Mouse (Mus musculus): ENCODE data around the gene Gns. TPM values are rescaled to one million over a fixed set of nuclear protein-coding genes. Genes with fewer than 3 reads are reported as not detected.

Gene Gns
- total RNA-seq, 1 experiment from 2014 or later: 96.6 TPM

GRCm38 (mm10) chr10:121424455-121424854, 59.6 kb downstream of the Gns start:
- no peak for ATAC-seq (ENCODE audit: extremely low read depth, insufficient number of reproducible peaks, low FRiP score, poor library complexity, severe bottlenecking)

- no peak for ATAC-seq (ENCODE audit: extremely low read depth, insufficient number of reproducible peaks, low FRiP score, poor library complexity, severe bottlenecking)
These were observed 60.2 kb downstream of the Gns start for GRCm38 (mm10) chr10:121425079-121425478.

GRCm38 (mm10) chr10:121425506-121426025, 60.7 kb downstream of the Gns start:
- no peak for ATAC-seq (ENCODE audit: extremely low read depth, insufficient number of reproducible peaks, low FRiP score, poor library complexity, severe bottlenecking)

DNA sequence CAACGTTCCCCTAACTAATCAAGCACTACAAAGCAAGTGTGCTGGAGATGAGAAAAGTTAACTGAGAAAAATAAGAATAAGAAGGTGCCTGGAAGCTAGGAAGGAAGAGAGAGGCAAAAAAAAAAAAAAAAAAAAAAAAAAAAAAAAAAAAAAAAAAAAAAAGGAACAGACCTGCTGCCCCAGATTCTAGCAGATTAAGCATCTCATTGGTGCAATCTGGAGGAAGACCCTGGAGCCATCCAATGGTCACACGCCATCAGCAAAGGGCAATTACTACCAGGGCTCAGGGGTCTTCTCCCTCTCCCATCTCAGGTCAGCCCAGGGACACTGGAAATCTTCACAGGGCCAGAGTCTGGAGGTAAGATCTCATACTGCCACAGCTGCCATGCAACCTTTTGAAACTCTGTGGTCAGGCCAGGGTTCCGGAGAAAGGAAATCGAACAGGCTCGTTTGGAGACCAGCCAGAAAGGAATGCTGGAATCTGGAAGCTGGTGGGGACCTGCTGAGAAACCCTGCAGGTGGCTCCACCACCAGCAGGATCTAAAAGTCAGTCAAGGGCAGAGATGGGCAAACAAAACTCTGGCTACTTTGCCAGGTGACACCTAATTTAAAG, 61.7 kb downstream of the Gns start:
- no peak for ATAC-seq (ENCODE audit: extremely low read depth, insufficient number of reproducible peaks, low FRiP score, poor library complexity, severe bottlenecking)

- peak; percentile 30; the same call in 1 of the 2 replicates for ATAC-seq (ENCODE audit: extremely low read depth, insufficient number of reproducible peaks, low FRiP score, poor library complexity, severe bottlenecking)
These were observed 62.2 kb downstream of the Gns start for GRCm38 (mm10) chr10:121427136-121427535.

DNA sequence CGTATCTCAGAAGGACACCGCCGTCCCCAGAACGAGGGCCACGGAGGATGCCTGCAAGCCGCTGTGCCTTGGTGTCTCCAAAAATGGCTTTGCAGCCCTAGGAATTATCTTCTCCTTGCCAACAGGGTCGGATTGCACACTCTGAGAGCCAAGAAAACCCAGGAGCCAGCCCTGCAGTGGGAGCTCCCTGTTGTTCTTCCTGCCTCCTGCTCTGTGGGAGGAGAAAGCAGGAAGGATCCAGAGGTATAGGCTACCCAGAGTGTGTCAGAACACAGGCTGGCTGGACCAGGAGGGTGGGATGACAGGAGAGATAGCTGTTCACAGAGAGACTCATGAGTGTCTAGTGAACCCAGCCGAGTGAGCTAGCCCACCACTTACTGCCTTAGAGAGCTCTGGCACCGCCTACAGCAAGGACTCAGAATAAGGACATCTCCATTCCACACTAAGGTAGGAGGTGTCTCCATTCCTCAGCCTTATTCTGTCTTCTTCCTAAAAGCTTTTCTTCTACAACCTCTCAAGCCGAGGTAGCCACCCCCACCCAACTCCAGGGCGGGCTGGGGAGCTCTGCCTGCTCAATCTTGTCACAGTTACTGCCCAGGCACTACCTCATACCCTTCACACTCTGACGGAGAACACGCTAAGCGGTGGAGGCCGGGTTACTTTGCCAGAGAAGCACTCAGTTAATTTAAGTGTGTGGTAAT, 63.3 kb downstream of the Gns start:
- no peak for ATAC-seq (ENCODE audit: extremely low read depth, insufficient number of reproducible peaks, low FRiP score, poor library complexity, severe bottlenecking)

GRCm38 (mm10) chr10:121429089-121429488, 64.2 kb downstream of the Gns start:
- peak; percentile 20; the same call in 1 of the 2 replicates for ATAC-seq (ENCODE audit: extremely low read depth, insufficient number of reproducible peaks, low FRiP score, poor library complexity, severe bottlenecking)

- ATAC-seq (ENCODE audit: extremely low read depth, insufficient number of reproducible peaks, low FRiP score, poor library complexity, severe bottlenecking): peak; percentile 18
These were observed 64.7 kb downstream of the Gns start for GRCm38 (mm10) chr10:121429581-121429980.

DNA sequence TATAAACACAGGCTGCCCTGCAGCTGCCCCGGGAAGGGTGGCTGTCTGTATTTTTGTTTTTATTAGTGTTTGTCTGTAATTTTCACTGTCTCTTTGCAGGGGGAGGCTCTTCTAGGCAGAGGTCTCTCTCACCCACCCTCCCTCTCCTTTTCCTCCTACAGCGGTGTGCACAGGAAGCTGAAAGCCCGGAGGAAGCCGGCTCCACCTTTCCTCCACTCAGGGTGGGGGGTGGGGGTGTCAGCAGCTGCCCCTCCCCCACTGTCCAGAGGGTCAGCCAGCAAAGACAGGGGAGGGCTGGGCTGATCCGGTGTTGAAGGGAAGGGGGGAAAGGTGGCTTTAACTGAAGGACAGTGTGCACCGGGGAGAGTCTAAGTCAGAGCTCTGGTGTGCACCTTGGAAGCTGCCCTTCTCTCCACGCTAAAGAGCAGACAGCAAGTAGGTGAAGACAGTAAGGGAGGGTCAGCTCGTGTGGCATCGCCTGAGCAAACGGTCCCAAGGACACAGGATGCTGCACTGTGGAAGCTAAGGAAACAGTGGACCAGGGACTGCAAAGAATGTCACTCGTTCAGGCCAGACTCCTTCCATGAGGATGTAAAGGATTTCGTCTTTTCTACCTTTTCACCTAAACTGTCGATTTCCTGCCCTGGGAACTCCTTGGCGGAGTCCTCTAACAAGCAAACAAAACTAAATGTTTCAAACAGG, 65.2 kb downstream of the Gns start:
- ATAC-seq (ENCODE audit: extremely low read depth, insufficient number of reproducible peaks, low FRiP score, poor library complexity, severe bottlenecking): no peak

DNA sequence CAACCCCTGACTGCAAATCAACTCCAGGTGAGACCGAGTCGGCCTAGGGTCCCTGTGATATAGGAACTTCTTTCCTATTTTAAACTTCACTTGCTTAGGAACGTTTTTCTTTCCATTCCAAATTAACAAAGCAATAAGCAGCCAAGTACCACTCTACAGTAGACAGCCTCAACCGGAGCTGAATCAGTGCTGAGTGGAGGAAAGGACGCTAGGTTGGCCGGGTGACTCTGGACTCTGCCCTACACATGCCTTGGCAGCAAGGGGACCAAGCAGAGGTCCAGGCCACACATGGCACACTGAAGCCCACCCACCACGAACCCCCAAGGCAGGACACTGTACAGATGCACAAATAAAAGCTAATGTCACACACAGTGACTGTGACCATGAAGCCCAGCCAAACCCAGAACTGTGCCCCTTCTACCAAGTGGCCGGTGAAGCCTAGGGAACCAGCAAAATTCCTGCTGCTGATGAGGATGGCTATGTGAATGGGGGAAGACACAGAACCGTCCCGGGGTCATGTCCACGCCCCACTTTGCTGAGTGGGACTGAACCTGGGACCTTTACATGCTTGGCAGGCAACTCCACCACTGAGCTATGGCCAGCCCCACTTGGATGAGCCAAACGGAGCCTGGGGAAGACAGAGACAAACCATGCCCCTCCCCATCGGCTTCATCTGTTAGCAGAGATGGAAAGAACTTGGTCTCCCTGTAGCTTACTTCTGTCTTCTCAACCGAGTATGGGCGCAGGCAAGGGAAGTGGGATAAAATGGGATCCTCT, 66.1 kb downstream of the Gns start:
- ATAC-seq (ENCODE audit: extremely low read depth, insufficient number of reproducible peaks, low FRiP score, poor library complexity, severe bottlenecking): no peak

- ATAC-seq (ENCODE audit: extremely low read depth, insufficient number of reproducible peaks, low FRiP score, poor library complexity, severe bottlenecking): no peak
These were observed 67.2 kb downstream of the Gns start for GRCm38 (mm10) chr10:121432041-121432634.

- ATAC-seq (ENCODE audit: extremely low read depth, insufficient number of reproducible peaks, low FRiP score, poor library complexity, severe bottlenecking): no peak
These were observed 67.9 kb downstream of the Gns start for GRCm38 (mm10) chr10:121432635-121433280.

DNA sequence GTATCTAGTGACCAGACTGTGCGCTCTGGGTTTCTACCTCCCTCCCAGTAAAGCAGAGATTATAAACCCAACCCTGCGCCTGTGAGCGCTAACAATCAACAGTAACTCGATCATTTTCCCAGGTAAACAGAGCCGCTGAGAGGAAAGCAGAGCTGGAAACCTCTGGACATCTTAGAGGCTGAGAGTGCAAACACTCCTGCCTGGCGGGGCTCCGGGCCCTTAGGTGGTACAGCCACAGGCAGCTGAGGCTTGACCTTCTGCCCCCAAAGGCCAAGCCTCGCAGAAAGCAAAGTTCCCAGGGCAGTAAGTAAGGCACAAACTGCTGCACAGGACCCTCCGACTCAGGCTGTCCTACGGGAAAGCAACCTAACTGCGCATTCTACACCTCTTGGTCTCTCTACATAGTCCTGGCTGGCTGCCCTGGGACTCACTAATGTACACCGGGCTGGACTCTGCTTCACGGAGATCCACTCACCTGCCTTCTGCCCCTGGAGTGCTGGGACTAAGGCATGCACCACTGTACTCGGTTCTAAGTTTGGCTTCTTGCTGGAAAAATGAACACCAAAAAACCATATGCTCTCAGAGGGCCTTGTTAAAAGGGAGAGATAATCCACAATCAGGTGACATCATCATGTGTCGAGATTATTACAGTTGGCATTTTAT, 69.7 kb downstream of the Gns start:
- no peak for ATAC-seq (ENCODE audit: extremely low read depth, insufficient number of reproducible peaks, low FRiP score, poor library complexity, severe bottlenecking)

DNA sequence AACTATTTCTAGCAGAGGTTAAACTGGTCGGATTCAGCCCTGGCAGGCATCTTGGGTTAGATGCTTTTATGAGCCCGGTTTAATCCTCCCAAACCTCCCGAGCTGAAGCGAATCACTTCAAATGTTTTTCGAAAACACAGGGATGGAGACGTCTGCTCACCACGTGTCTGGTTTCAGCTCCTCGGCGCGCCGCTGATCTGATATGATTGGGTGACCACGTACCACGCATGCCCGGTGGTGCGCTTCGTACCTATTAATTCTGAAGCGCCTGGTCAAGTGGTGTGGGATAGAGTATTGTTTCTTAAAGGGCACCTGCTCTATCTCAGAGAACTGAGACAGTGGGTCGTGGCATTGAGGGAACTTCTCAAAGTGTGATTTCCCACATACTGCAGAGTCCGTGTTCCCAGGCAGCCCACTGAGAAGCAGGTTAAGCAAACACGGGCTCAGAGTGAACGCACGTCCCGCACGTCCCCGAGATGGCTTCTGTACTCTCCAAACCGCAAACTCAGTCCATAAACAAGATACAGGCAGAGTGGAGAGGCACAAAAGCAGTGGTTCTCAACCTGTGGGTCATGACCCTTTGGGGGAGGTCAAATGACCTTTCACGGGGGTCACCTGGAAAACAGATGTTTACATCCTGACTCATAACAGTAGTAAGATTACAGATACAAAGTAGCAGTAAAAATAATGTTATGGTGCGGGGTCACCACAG, 70.8 kb downstream of the Gns start:
- ATAC-seq (ENCODE audit: extremely low read depth, insufficient number of reproducible peaks, low FRiP score, poor library complexity, severe bottlenecking): no peak

- ATAC-seq (ENCODE audit: extremely low read depth, insufficient number of reproducible peaks, low FRiP score, poor library complexity, severe bottlenecking): no peak
These were observed 71.4 kb downstream of the Gns start for GRCm38 (mm10) chr10:121436258-121436645.

DNA sequence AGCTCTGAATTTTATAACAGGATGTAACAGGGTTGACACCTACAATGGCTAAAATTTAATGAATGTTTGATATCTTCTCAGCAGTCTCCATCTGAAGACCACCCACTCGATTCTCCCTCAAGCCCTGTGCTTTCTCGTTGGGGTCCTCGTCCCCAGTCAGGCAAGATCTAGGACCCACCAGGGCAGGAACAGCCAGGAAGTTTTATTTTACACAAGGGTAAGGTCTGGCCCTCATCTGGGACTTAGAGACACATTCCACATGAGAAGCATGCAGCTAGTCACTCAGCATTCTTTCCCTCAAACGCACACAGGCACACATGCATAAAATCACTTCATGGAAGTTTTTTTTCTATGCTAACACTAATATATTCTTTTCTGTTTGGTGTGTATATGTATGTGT, 71.8 kb downstream of the Gns start:
- no peak for ATAC-seq (ENCODE audit: extremely low read depth, insufficient number of reproducible peaks, low FRiP score, poor library complexity, severe bottlenecking)

GRCm38 (mm10) chr10:121438109-121438508, 73.2 kb downstream of the Gns start:
- ATAC-seq (ENCODE audit: extremely low read depth, insufficient number of reproducible peaks, low FRiP score, poor library complexity, severe bottlenecking): no peak
